Mouse (Mus musculus) adrenal gland, postnatal 4 days (tissue): ENCODE data around the gene Ankrd34c. TPM values are rescaled to one million over a fixed set of nuclear protein-coding genes. Genes with fewer than 3 reads are reported as not detected.

Experiments
- DNase-seq, 2 experiments: peaks; one replicate each; pipeline ENCODE4 v3.0.0; 2021 to 2022; ENCODE audit warnings: low spot score in 2 of 2, mixed read lengths in 2 of 2
- total RNA-seq, 2 experiments: library from RNA; stranded (reverse); gene quantifications; 2 replicates each; pipeline ENCODE4 v1.2.3; 2021

Gene Ankrd34c
- total RNA-seq, 2 experiments from 2014 or later: not detected

GRCm38 (mm10) chr9:89678974-89679373 lies 59.3 kb downstream of the Ankrd34c start:
- DNase-seq: no peak

Other genes with a start within 250 kb of the Ankrd34c start
- under 1 TPM; 0.42 to 0.65 TPM for gene Minar1, start 115.3 kb downstream of the Ankrd34c start, total RNA-seq
- gene Tmed3, start 33.4 kb downstream of the Ankrd34c start, total RNA-seq: 10 to 100 TPM; 92.7 to 92.8 TPM
- 1 to 10 TPM; 1.3 to 1.7 TPM for gene Rasgrf1, start 171.4 kb upstream of the Ankrd34c start, total RNA-seq